In genomic region chr1:162548016-162548916, GRCm38 (mm10) we compare ENCODE assay signal across 8 mouse cellular contexts. TPM values are rescaled to one million over a fixed set of nuclear protein-coding genes. Genes with fewer than 3 reads are reported as not detected.
DNase-seq lines count a peak whose midpoint lies in the region; ATAC-seq and TF ChIP-seq lines count a peak whose summit lies in the region.

Gene Mettl13 (minus strand): TSS chr1:162548551.

- WGBS in bone marrow, adult 2 months = under 1% methylated on average over 52 of the region's 52 CpGs
- WGBS in embryonic facial prominence, embryonic 15.5 days = under 1% methylated on average over 52 of the region's 52 CpGs
- under 1% methylated on average over 52 of the region's 52 CpGs for WGBS in kidney, embryonic 14.5 days
- WGBS in limb, embryonic 15.5 days = under 1% methylated on average over 52 of the region's 52 CpGs

- no peaks in the 10 kb centered on the region; the same call in 1 of the 2 replicates for H3K4me1 ChIP-seq in bone marrow, adult 2 months (ENCODE audit: control insufficient read depth, insufficient read depth, low read length)
- peaks cover 14% of the 10 kb centered on the region for H3K4me1 ChIP-seq in embryonic facial prominence, embryonic 15.5 days
- peaks cover 8% of the 10 kb centered on the region for H3K4me1 ChIP-seq in kidney, embryonic 14.5 days (ENCODE audit: control insufficient read depth, insufficient read depth, low read length)
- peaks cover 20% of the 10 kb centered on the region for H3K4me1 ChIP-seq in limb, embryonic 15.5 days

- H3K27me3 ChIP-seq in embryonic facial prominence, embryonic 15.5 days = no peaks in the 10 kb centered on the region
- H3K27me3 ChIP-seq in kidney, embryonic 14.5 days (ENCODE audit: control insufficient read depth, insufficient read depth, low read length) = no peaks in the 10 kb centered on the region
- H3K27me3 ChIP-seq in limb, embryonic 15.5 days = no peaks in the 10 kb centered on the region

- TF ChIP-seq CTCF in bone marrow, adult 2 months (IDR thresholded peaks at IDR 0.05; ENCODE audit: control insufficient read depth, insufficient read depth, low read length) = no peak

- ATAC-seq in embryonic facial prominence, embryonic 15.5 days (ENCODE audit: insufficient number of reproducible peaks, low FRiP score, low TSS enrichment, low read depth) = peak; percentile 97
- ATAC-seq in kidney, embryonic 14.5 days (ENCODE audit: low FRiP score, low TSS enrichment) = peak; percentile 99
- peak; percentile 96 for ATAC-seq in limb, embryonic 15.5 days (ENCODE audit: insufficient number of reproducible peaks, low FRiP score, low TSS enrichment, low read depth)
- ATAC-seq in monocyte, adult 5-6 weeks (replicated peaks; ENCODE audit: insufficient number of reproducible peaks, low FRiP score, low TSS enrichment, poor library complexity, severe bottlenecking) = peak; percentile 93

- H3K36me3 ChIP-seq in embryonic facial prominence, embryonic 15.5 days = peaks cover 29% of the 10 kb centered on the region
- H3K36me3 ChIP-seq in kidney, embryonic 14.5 days (ENCODE audit: control insufficient read depth, insufficient read depth, low read length) = peaks cover 26% of the 10 kb centered on the region
- peaks cover 29% of the 10 kb centered on the region for H3K36me3 ChIP-seq in limb, embryonic 15.5 days

- no peaks in the 10 kb centered on the region for H3K9me3 ChIP-seq in embryonic facial prominence, embryonic 15.5 days (replicated peaks)
- no peaks in the 10 kb centered on the region for H3K9me3 ChIP-seq in kidney, embryonic 14.5 days (ENCODE audit: control insufficient read depth, low read length)
- H3K9me3 ChIP-seq in limb, embryonic 15.5 days = no peaks in the 10 kb centered on the region

- peak; percentile 65; the same call in 1 of the 2 replicates for TF ChIP-seq POLR2A in bone marrow, adult 2 months (IDR thresholded peaks at IDR 0.05; ENCODE audit: borderline replicate concordance, control insufficient read depth, low read depth, low read length)

- peak within 1 kb of the TSS; percentile 54 for H3K9ac ChIP-seq in embryonic facial prominence, embryonic 15.5 days
- H3K9ac ChIP-seq in kidney, embryonic 14.5 days (ENCODE audit: low read depth, low read length) = peak within 1 kb of the TSS; percentile 71
- H3K9ac ChIP-seq in limb, embryonic 15.5 days = peak within 1 kb of the TSS; percentile 58

- peak within 1 kb of the TSS; percentile 83 for H3K4me3 ChIP-seq in bone marrow, adult 2 months (replicated peaks; ENCODE audit: control insufficient read depth, low read depth, low read length)
- H3K4me3 ChIP-seq in embryonic facial prominence, embryonic 15.5 days (replicated peaks) = peak within 1 kb of the TSS; percentile 78
- peak within 1 kb of the TSS; percentile 68 for H3K4me3 ChIP-seq in kidney, embryonic 14.5 days (ENCODE audit: low read length)
- H3K4me3 ChIP-seq in limb, embryonic 15.5 days = peak within 1 kb of the TSS; percentile 83

- H3K4me2 ChIP-seq in embryonic facial prominence, embryonic 15.5 days (replicated peaks) = peak within 1 kb of the TSS; percentile 89
- H3K4me2 ChIP-seq in kidney, embryonic 14.5 days (replicated peaks; ENCODE audit: low read depth, low read length) = peak within 1 kb of the TSS; percentile 75
- peak within 1 kb of the TSS; percentile 84 for H3K4me2 ChIP-seq in limb, embryonic 15.5 days

- peak within 1 kb of the TSS; percentile 17 for H3K27ac ChIP-seq in bone marrow, adult 2 months (ENCODE audit: control insufficient read depth, insufficient read depth, low read depth, low read length, poor library complexity)
- H3K27ac ChIP-seq in embryonic facial prominence, embryonic 15.5 days (replicated peaks) = peak within 1 kb of the TSS; percentile 84
- no peak within 1 kb of the TSS for H3K27ac ChIP-seq in kidney, embryonic 14.5 days (ENCODE audit: low read depth, low read length)
- H3K27ac ChIP-seq in limb, embryonic 15.5 days = peak within 1 kb of the TSS; percentile 81

- DNase-seq in 416B (ENCODE audit: low read depth) = peak; percentile 94
- peak; percentile 87 to 90 for DNase-seq in heart, adult 9 months (ENCODE audit: low spot score in 2 of 2)
- peak; percentile 86 to 92 for DNase-seq in spleen, postnatal 4 days (ENCODE audit: low spot score in 2 of 2)

RNA-seq across cellular contexts. Expression of gene Mettl13, which starts in this region (rescaled TPM):
- 4.5 and 4.6 TPM in 2 replicates for polyA plus RNA-seq in bone marrow, adult 2 months (2011; ENCODE audit: insufficient read depth, insufficient read length, low replicate concordance, missing spikeins)
- 23.4 and 25.4 TPM in 2 replicates for polyA plus RNA-seq in embryonic facial prominence, embryonic 15.5 days (2015; fragmentation: Nextera tagmentation; extraction: Ambion mirVana)
- polyA plus RNA-seq in kidney, embryonic 14.5 days (2014; fragmentation: Nextera tagmentation; extraction: Ambion mirVana) = 9.8 and 19.3 TPM in 2 replicates
- 23.0 and 25.6 TPM in 2 replicates for polyA plus RNA-seq in limb, embryonic 15.5 days (2015; fragmentation: Nextera tagmentation; extraction: Ambion mirVana)
- total RNA-seq in monocyte, adult 5-6 weeks (2017) = 7.9 to 16.9 TPM (median 12.3 TPM) in 3 replicates
